Mouse (Mus musculus) testis, adult 2 months (tissue): ENCODE results near the gene Fam166a.

ENCODE experiments used
- CTCF ChIP-seq: fragments of 200-500 bp; IDR thresholded peaks from 2 replicates; pipeline ENCODE4 v1.5.1; 2012; ENCODE audit warnings: low read depth, mild to moderate bottlenecking, inconsistent platforms, low read length, moderate library complexity; ENCODE audit not compliant: control insufficient read depth, insufficient read depth, insufficient replicate concordance
- POLR2A ChIP-seq: fragments of 200-500 bp; IDR thresholded peaks from 2 replicates; pipeline ENCODE4 v1.6.1; 2012; ENCODE audit warnings: low read depth, mild to moderate bottlenecking, inconsistent platforms, low read length, moderate library complexity; ENCODE audit not compliant: control insufficient read depth

GRCm38 (mm10) chr2:25176573-25176972 lies 42.0 kb upstream of the Fam166a start:
- TF ChIP-seq CTCF (no peak), POLR2A (no peak)
